Mouse (Mus musculus): Measurements from ENCODE around the gene Irgc1.

GRCm38 (mm10) chr7:24467886-24468285, 15.8 kb upstream of the Irgc1 start:
- no peak for TF ChIP-seq CTCF (IDR thresholded peaks at IDR 0.05; ENCODE audit: low read depth, low read length)
- TF ChIP-seq POLR2A (IDR thresholded peaks at IDR 0.05; ENCODE audit: borderline replicate concordance, low read depth, low read length), result no peak

Measured in bone marrow macrophage, adult 2 months (primary cell).